ENCODE assay signal across 19 mouse cellular contexts in genomic region chr7:129027116-129027515, GRCm38 (mm10).
"Had no signal": no experiment of that assay in that cellular context is flagged by ENCODE, and none has a peak within 500 bp of the region (broad histone marks: within the 10 kb centered on the region; RNA-seq: fewer than 3 reads in every experiment).

No protein-coding gene starts in this region.

- ATAC-seq: midbrain, embryonic 13.5 days; midbrain, embryonic 16.5 days had no signal

- H3K4me2 ChIP-seq: lung, embryonic 14.5 days; midbrain, embryonic 13.5 days; neural tube, embryonic 13.5 days; neural tube, embryonic 15.5 days had no signal

- H3K36me3 ChIP-seq: midbrain, embryonic 10.5 days; midbrain, embryonic 13.5 days; neural tube, embryonic 13.5 days; neural tube, embryonic 15.5 days had no signal

- H3K4me1 ChIP-seq: midbrain, embryonic 10.5 days; midbrain, embryonic 13.5 days; neural tube, embryonic 13.5 days; neural tube, embryonic 15.5 days had no signal

- H3K9me3 ChIP-seq: midbrain, embryonic 10.5 days; midbrain, embryonic 13.5 days; neural tube, embryonic 13.5 days; neural tube, embryonic 15.5 days had no signal

- DNase-seq: lung, adult 18-20 months; lung, embryonic 14.5 days; lung, postnatal 10 days; lung, postnatal 4 days; retina, postnatal 1 day; right cerebral cortex, adult 18-20 months; right cerebral cortex, postnatal 25 days; right cerebral cortex, postnatal 4 days; spleen, adult 18-20 months; thymus, adult 18-20 months; thymus, postnatal 14 days; thymus, postnatal 4 days had no signal

- H3K27ac ChIP-seq: liver, embryonic 14.5 days; midbrain, embryonic 10.5 days; midbrain, embryonic 13.5 days; neural tube, embryonic 13.5 days; neural tube, embryonic 15.5 days had no signal

- H3K27me3 ChIP-seq: midbrain, embryonic 13.5 days; neural tube, embryonic 13.5 days; neural tube, embryonic 15.5 days had no signal

- H3K4me3 ChIP-seq: midbrain, embryonic 10.5 days; midbrain, embryonic 13.5 days; myocyte; neural tube, embryonic 13.5 days; neural tube, embryonic 15.5 days had no signal

- H3K9ac ChIP-seq: liver, embryonic 14.5 days; lung, embryonic 14.5 days; midbrain, embryonic 13.5 days; neural tube, embryonic 13.5 days; neural tube, embryonic 15.5 days had no signal
